Mouse (Mus musculus): ENCODE measurements around the gene Itk. TPM values are rescaled to one million over a fixed set of nuclear protein-coding genes. Genes with fewer than 3 reads are reported as not detected.
A peak's percentile ranks its signal among the peaks of the same experiment; 100 is the strongest.

Itk gene
- total RNA-seq, 2 experiments from 2014 or later: 3.7 to 5.5 TPM

GRCm38 (mm10) chr11:46309808-46310555, 79.3 kb downstream of the Itk start:
- peak; percentile 30 for ATAC-seq (ENCODE audit: poor library complexity, severe bottlenecking)

- no peak for ATAC-seq (ENCODE audit: poor library complexity, severe bottlenecking)
These were observed 80.1 kb downstream of the Itk start for GRCm38 (mm10) chr11:46309111-46309741.

GRCm38 (mm10) chr11:46308271-46308974, 80.9 kb downstream of the Itk start:
- 0 out of 2 replicates have a peak, but pooled peaks have one; percentile 11 for ATAC-seq (ENCODE audit: poor library complexity, severe bottlenecking)

- ATAC-seq (ENCODE audit: poor library complexity, severe bottlenecking): no peak
These were observed 81.5 kb downstream of the Itk start for GRCm38 (mm10) chr11:46307768-46308167.

- ATAC-seq (ENCODE audit: poor library complexity, severe bottlenecking): no peak
These were observed 82.5 kb downstream of the Itk start for GRCm38 (mm10) chr11:46306776-46307175.

- no peak for ATAC-seq (ENCODE audit: poor library complexity, severe bottlenecking)
These were observed 83.3 kb downstream of the Itk start for GRCm38 (mm10) chr11:46305881-46306520.

- no peak for ATAC-seq (ENCODE audit: poor library complexity, severe bottlenecking)
These were observed 84.2 kb downstream of the Itk start for GRCm38 (mm10) chr11:46304864-46305710.

GRCm38 (mm10) chr11:46304093-46304492, 85.2 kb downstream of the Itk start:
- no peak for ATAC-seq (ENCODE audit: poor library complexity, severe bottlenecking)

- ATAC-seq (ENCODE audit: poor library complexity, severe bottlenecking): no peak
These were observed 86.8 kb downstream of the Itk start for GRCm38 (mm10) chr11:46302471-46302870.

GRCm38 (mm10) chr11:46301579-46302248, 87.6 kb downstream of the Itk start:
- no peak for ATAC-seq (ENCODE audit: poor library complexity, severe bottlenecking)

- ATAC-seq (ENCODE audit: poor library complexity, severe bottlenecking): no peak
These were observed 89.4 kb downstream of the Itk start for GRCm38 (mm10) chr11:46299901-46300300.

- ATAC-seq (ENCODE audit: poor library complexity, severe bottlenecking): peak; percentile 60
These were observed 90.2 kb downstream of the Itk start for GRCm38 (mm10) chr11:46298889-46299785.

GRCm38 (mm10) chr11:46294390-46294789, 94.9 kb downstream of the Itk start:
- no peak for ATAC-seq (ENCODE audit: poor library complexity, severe bottlenecking)

- no peak for ATAC-seq (ENCODE audit: poor library complexity, severe bottlenecking)
These were observed 95.8 kb downstream of the Itk start for GRCm38 (mm10) chr11:46293491-46293890.

GRCm38 (mm10) chr11:46290988-46291405, 98.3 kb downstream of the Itk start:
- no peak for ATAC-seq (ENCODE audit: poor library complexity, severe bottlenecking)

- no peak for ATAC-seq (ENCODE audit: poor library complexity, severe bottlenecking)
These were observed 99.8 kb downstream of the Itk start for GRCm38 (mm10) chr11:46289561-46289960.

- ATAC-seq (ENCODE audit: poor library complexity, severe bottlenecking): no peak
These were observed 100.3 kb downstream of the Itk start for GRCm38 (mm10) chr11:46289022-46289421.

GRCm38 (mm10) chr11:46288091-46288490, 101.2 kb downstream of the Itk start:
- ATAC-seq (ENCODE audit: poor library complexity, severe bottlenecking): no peak

- peak; percentile 89 for ATAC-seq (ENCODE audit: poor library complexity, severe bottlenecking)
These were observed 102.5 kb downstream of the Itk start for GRCm38 (mm10) chr11:46286803-46287202.

All from megakaryocyte, adult 5-6 weeks (primary cell).